Mouse (Mus musculus): ENCODE results near the gene Mrpl36. TPM values are rescaled to one million over a fixed set of nuclear protein-coding genes. Genes with fewer than 3 reads are reported as not detected.

The Mrpl36 gene
- polyA plus RNA-seq, 1 experiment from 2014 or later: 128 TPM

- H3K4me1 ChIP-seq (ENCODE audit: control insufficient read depth, insufficient read depth, low read length): no peaks in the 10 kb centered on the region
- 86% methylated on average over 3 of the region's 3 CpGs for WGBS
Observed at GRCm38 (mm10) chr13:73357106-73357505, 28.8 kb downstream of the Mrpl36 start.

GRCm38 (mm10) chr13:73373367-73373766 is 45.1 kb downstream of the Mrpl36 start:
- Histone ChIP-seq H3K9ac (ENCODE audit: low read length) (no peak overlapping the region), H3K27ac (ENCODE audit: low read depth, low read length) (no peak overlapping the region), H3K36me3 (ENCODE audit: control insufficient read depth, insufficient read depth, low read length) (no peaks in the 10 kb centered on the region), H3K4me1 (ENCODE audit: control insufficient read depth, insufficient read depth, low read length) (no peaks in the 10 kb centered on the region), H3K9me3 (ENCODE audit: control insufficient read depth, low read length) (no peaks in the 10 kb centered on the region), H3K4me2 (no peak overlapping the region), H3K4me3 (ENCODE audit: low read depth, low read length) (no peak overlapping the region), H3K27me3 (ENCODE audit: control insufficient read depth, insufficient read depth, low read length) (no peaks in the 10 kb centered on the region)
- ATAC-seq (ENCODE audit: low FRiP score) (no peak), DNase-seq (ENCODE audit: low spot score, missing footprints) (no peak)
- WGBS: 69% methylated on average over 4 of the region's 4 CpGs

More at GRCm38 (mm10) chr13:73357106-73357505, 28.8 kb downstream of the Mrpl36 start:
- Histone ChIP-seq H3K36me3 (ENCODE audit: control insufficient read depth, insufficient read depth, low read length) (no peaks in the 10 kb centered on the region), H3K4me3 (ENCODE audit: low read depth, low read length) (no peak overlapping the region), H3K27ac (ENCODE audit: low read depth, low read length) (no peak overlapping the region), H3K4me2 (no peak overlapping the region), H3K9me3 (ENCODE audit: control insufficient read depth, low read length) (no peaks in the 10 kb centered on the region), H3K27me3 (ENCODE audit: control insufficient read depth, insufficient read depth, low read length) (no peaks in the 10 kb centered on the region), H3K9ac (ENCODE audit: low read length) (no peak overlapping the region)
- no peak for DNase-seq (ENCODE audit: low spot score, missing footprints)
- no peak for ATAC-seq (ENCODE audit: low FRiP score)

GRCm38 (mm10) chr13:73374612-73375011 is 46.3 kb downstream of the Mrpl36 start:
- 66% methylated on average over 2 of the region's 2 CpGs for WGBS
- no peak overlapping the region for H3K4me3 ChIP-seq (ENCODE audit: low read depth, low read length)
- H3K9ac ChIP-seq (ENCODE audit: low read length): no peak overlapping the region
- no peaks in the 10 kb centered on the region for H3K4me1 ChIP-seq (ENCODE audit: control insufficient read depth, insufficient read depth, low read length)
- no peaks in the 10 kb centered on the region for H3K36me3 ChIP-seq (ENCODE audit: control insufficient read depth, insufficient read depth, low read length)
- H3K27me3 ChIP-seq (ENCODE audit: control insufficient read depth, insufficient read depth, low read length): no peaks in the 10 kb centered on the region
- H3K9me3 ChIP-seq (ENCODE audit: control insufficient read depth, low read length): no peaks in the 10 kb centered on the region
- no peak overlapping the region for H3K27ac ChIP-seq (ENCODE audit: low read depth, low read length)
- DNase-seq (ENCODE audit: low spot score, missing footprints): peak; percentile 14
- no peak overlapping the region for H3K4me2 ChIP-seq
- no peak for ATAC-seq (ENCODE audit: low FRiP score)

- WGBS: 89% methylated on average over 9 of the region's 9 CpGs
Observed at GRCm38 (mm10) chr13:73377637-73378036, 49.3 kb downstream of the Mrpl36 start.

More at GRCm38 (mm10) chr13:73377637-73378036, 49.3 kb downstream of the Mrpl36 start:
- Histone ChIP-seq H3K9ac (ENCODE audit: low read length) (no peak overlapping the region), H3K27ac (ENCODE audit: low read depth, low read length) (no peak overlapping the region), H3K4me2 (no peak overlapping the region), H3K4me3 (ENCODE audit: low read depth, low read length) (no peak overlapping the region), H3K36me3 (ENCODE audit: control insufficient read depth, insufficient read depth, low read length) (no peaks in the 10 kb centered on the region), H3K27me3 (ENCODE audit: control insufficient read depth, insufficient read depth, low read length) (no peaks in the 10 kb centered on the region), H3K4me1 (ENCODE audit: control insufficient read depth, insufficient read depth, low read length) (no peaks in the 10 kb centered on the region), H3K9me3 (ENCODE audit: control insufficient read depth, low read length) (no peaks in the 10 kb centered on the region)
- ATAC-seq (ENCODE audit: low FRiP score) (no peak), DNase-seq (ENCODE audit: low spot score, missing footprints) (no peak)

Other genes starting within 250 kb of the Mrpl36 start
- 0.41 and 0.87 TPM in 2 replicates for gene Irx4, start 68.0 kb upstream of the Mrpl36 start, polyA plus RNA-seq (2014; fragmentation: Nextera tagmentation; extraction: Ambion mirVana)
- 305 and 326 TPM in 2 replicates for gene Ndufs6, start within 50 bp of the Mrpl36 start, polyA plus RNA-seq (2014; fragmentation: Nextera tagmentation; extraction: Ambion mirVana)
- 52.0 and 53.5 TPM in 2 replicates for gene Lpcat1, start 138.7 kb downstream of the Mrpl36 start, polyA plus RNA-seq (2014; fragmentation: Nextera tagmentation; extraction: Ambion mirVana)
- 0.11 and 0.30 TPM in 2 replicates for gene Slc6a3, start 208.2 kb downstream of the Mrpl36 start, polyA plus RNA-seq (2014; fragmentation: Nextera tagmentation; extraction: Ambion mirVana)